Mouse (Mus musculus) kidney, embryonic 15.5 days (tissue): ENCODE measurements around the gene Eif3g. TPM values are rescaled to one million over a fixed set of nuclear protein-coding genes. Genes with fewer than 3 reads are reported as not detected.

Source experiments
- ATAC-seq: fragments of 200-750 bp; cut with Nextera tagmentation; replicated peaks from 2 replicates; pipeline ENCODE4 v1.8.0; 2017; ENCODE audit warnings: moderate TSS enrichment; ENCODE audit not compliant: low FRiP score
- H3K27ac ChIP-seq: fragments of 300-500 bp; sonication (generic); 2 replicates; pipeline ENCODE4 v1.5.1; 2015; ENCODE audit warnings: mild to moderate bottlenecking, inconsistent platforms
- H3K27me3 ChIP-seq: fragments of 300-500 bp; sonication (generic); 2 replicates; pipeline ENCODE4 v1.6.1; 2015; ENCODE audit warnings: inconsistent platforms
- H3K36me3 ChIP-seq: fragments of 300-500 bp; sonication (generic); 2 replicates; pipeline ENCODE4 v1.6.1; 2015; ENCODE audit warnings: inconsistent platforms
- H3K4me1 ChIP-seq: fragments of 300-500 bp; sonication (generic); 2 replicates; pipeline ENCODE4 v1.6.1; 2015; ENCODE audit warnings: inconsistent platforms
- H3K4me2 ChIP-seq: fragments of 300-500 bp; sonication (generic); 2 replicates; pipeline ENCODE4 v1.6.1; 2015; ENCODE audit warnings: moderate library complexity, mild to moderate bottlenecking, inconsistent platforms
- H3K4me3 ChIP-seq: fragments of 300-500 bp; sonication (generic); replicated peaks from 2 replicates; pipeline ENCODE4 v1.5.1; 2015; ENCODE audit warnings: mild to moderate bottlenecking, inconsistent platforms
- H3K9ac ChIP-seq: fragments of 300-500 bp; sonication (generic); 2 replicates; pipeline ENCODE4 v1.6.1; 2015; ENCODE audit warnings: mild to moderate bottlenecking, inconsistent platforms
- H3K9me3 ChIP-seq: fragments of 300-500 bp; sonication (generic); replicated peaks from 2 replicates; pipeline ENCODE4 v1.6.1; 2016; ENCODE audit warnings: inconsistent platforms
- WGBS: fragments of 180-500 bp; shearing (Covaris S2); methylation state at CpG from one replicate; pipeline ENCODE4 v1.1.7; 2015; ENCODE audit warnings: mixed read lengths; 5-methylcytosine and 5-hydroxymethylcytosine counted together
- polyA plus RNA-seq: library from polyadenylated mRNA; unstranded; fragments of >200 nt; fragmentation: Nextera tagmentation; extraction: Ambion mirVana; gene quantifications from 2 replicates; pipeline ENCODE4 v1.2.1, GENCODE M21; 2015

Eif3g gene
- 319 and 321 TPM in 2 replicates for polyA plus RNA-seq

- H3K4me2 ChIP-seq, result peak within 1 kb of the TSS; percentile 91
- WGBS, result 4% methylated on average over 34 of the region's 34 CpGs
- ATAC-seq, result peak; percentile 82
- peaks cover 35% of the 10 kb centered on the region for H3K36me3 ChIP-seq
- H3K27me3 ChIP-seq, result no peaks in the 10 kb centered on the region
- peak within 1 kb of the TSS; percentile 89 for H3K4me3 ChIP-seq
- H3K27ac ChIP-seq, result peak within 1 kb of the TSS; percentile 41; the same call in 1 of the 2 replicates
- H3K9me3 ChIP-seq, result no peaks in the 10 kb centered on the region
- H3K9ac ChIP-seq, result peak within 1 kb of the TSS; percentile 98
- H3K4me1 ChIP-seq, result peaks cover 18% of the 10 kb centered on the region
These were observed at the start of gene Eif3g for GRCm38 (mm10) chr9:20898511-20899073. Eif3g (minus strand) TSS chr9:20898623.

GRCm38 (mm10) chr9:20946066-20946880 lies 47.9 kb upstream of the Eif3g start:
- Histone ChIP-seq H3K9me3 (no peaks in the 10 kb centered on the region), H3K4me1 (peaks cover 47% of the 10 kb centered on the region), H3K27me3 (no peaks in the 10 kb centered on the region), H3K4me3 (no peak overlapping the region), H3K9ac (no peak overlapping the region), H3K4me2 (no peak overlapping the region), H3K27ac (no peak overlapping the region), H3K36me3 (peaks cover 42% of the 10 kb centered on the region)
- 76% methylated on average over 16 of the region's 16 CpGs for WGBS
- no peak for ATAC-seq

- no peak for ATAC-seq
- H3K4me1 ChIP-seq, result peaks cover 37% of the 10 kb centered on the region
- no peak overlapping the region for H3K4me3 ChIP-seq
- H3K27me3 ChIP-seq, result no peaks in the 10 kb centered on the region
- no peak overlapping the region for H3K27ac ChIP-seq
- H3K9me3 ChIP-seq, result no peaks in the 10 kb centered on the region
- no peak overlapping the region for H3K4me2 ChIP-seq
- H3K9ac ChIP-seq, result no peak overlapping the region
- 64% methylated on average over 4 of the region's 4 CpGs for WGBS
- peaks cover 56% of the 10 kb centered on the region for H3K36me3 ChIP-seq
These were observed 46.4 kb upstream of the Eif3g start for GRCm38 (mm10) chr9:20944697-20945370.

DNA sequence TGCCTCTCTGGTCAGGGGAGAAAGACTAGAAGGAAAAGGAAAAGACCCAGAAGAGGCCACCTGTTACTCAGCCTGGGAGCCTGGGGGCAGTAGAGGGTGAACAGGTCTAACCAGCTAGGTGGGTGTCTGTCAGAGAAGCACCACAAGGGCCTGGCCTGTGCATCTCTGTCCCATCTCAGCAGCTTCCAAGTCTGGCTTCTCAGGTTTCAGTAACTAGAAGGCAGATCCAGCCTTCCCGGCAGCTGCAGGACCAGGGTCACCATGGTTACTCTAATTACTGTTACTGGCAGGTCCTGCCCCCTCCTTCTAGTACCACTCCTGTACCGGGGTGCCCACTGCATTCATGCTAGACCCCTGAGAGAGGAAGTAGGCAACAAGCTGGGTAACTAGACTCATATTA lies 45.5 kb upstream of the Eif3g start:
- 0 out of 2 replicates have a peak overlapping the region, but pooled peaks have one; percentile 6 for H3K9ac ChIP-seq
- ATAC-seq, result peak; percentile 77
- peaks cover 62% of the 10 kb centered on the region for H3K36me3 ChIP-seq
- H3K4me1 ChIP-seq, result peaks cover 30% of the 10 kb centered on the region
- H3K4me3 ChIP-seq, result no peak overlapping the region
- 0% methylated on average over 2 of the region's 2 CpGs for WGBS
- no peak overlapping the region for H3K4me2 ChIP-seq
- H3K27ac ChIP-seq, result peak overlapping the region; percentile 45
- no peaks in the 10 kb centered on the region for H3K9me3 ChIP-seq
- no peaks in the 10 kb centered on the region for H3K27me3 ChIP-seq

DNA sequence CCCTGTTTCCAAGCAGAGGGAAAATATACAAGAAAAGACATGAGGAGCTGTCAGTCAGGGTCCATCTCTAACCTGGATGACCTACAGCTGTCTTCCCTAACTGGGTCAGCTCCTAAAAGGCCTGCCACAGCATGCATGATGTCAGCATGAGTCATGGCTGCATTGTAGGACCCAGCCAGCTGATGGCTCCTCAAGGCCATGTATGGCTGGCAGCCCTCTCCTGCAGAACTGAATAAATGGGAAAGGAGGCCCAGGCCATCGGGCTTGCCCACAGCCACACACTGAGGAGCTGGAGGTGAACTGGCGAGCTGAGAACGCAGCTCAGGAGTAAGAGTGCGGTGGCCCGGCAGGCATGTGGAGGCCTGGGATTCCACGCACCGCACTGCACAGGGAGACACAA lies 45.0 kb upstream of the Eif3g start:
- Histone ChIP-seq H3K27me3 (no peaks in the 10 kb centered on the region), H3K9ac (no peak overlapping the region), H3K4me3 (no peak overlapping the region), H3K27ac (peak overlapping the region; percentile 45), H3K4me1 (peaks cover 28% of the 10 kb centered on the region), H3K36me3 (peaks cover 67% of the 10 kb centered on the region), H3K4me2 (no peak overlapping the region), H3K9me3 (no peaks in the 10 kb centered on the region)
- peak; percentile 11; the same call in 1 of the 2 replicates for ATAC-seq
- WGBS, result 87% methylated on average over 7 of the region's 7 CpGs

DNA sequence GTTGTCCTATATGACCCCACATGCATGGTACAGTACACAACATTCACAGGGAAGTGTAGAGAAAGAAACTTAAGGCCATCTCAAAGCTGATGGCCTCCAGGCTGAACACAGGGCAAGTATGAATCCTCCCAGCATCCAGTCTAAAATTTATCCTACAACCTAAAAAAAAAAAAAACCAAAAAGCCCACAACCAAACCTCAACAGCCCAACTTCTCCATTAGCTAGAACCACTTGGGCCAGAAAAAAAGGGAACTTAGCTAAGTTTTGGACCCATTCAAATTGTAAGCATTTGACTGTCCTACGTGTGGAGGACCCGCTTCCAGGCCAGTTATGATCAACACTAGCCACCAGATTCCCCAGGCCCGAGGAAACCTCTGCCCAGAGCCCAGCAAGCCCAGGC lies 24.8 kb upstream of the Eif3g start:
- no peaks in the 10 kb centered on the region for H3K27me3 ChIP-seq
- H3K9me3 ChIP-seq, result no peaks in the 10 kb centered on the region
- no peaks in the 10 kb centered on the region for H3K4me1 ChIP-seq
- H3K9ac ChIP-seq, result no peak overlapping the region
- no peak overlapping the region for H3K4me2 ChIP-seq
- peaks cover 100% of the 10 kb centered on the region for H3K36me3 ChIP-seq
- H3K27ac ChIP-seq, result no peak overlapping the region
- no peak for ATAC-seq
- no peak overlapping the region for H3K4me3 ChIP-seq
- 89% methylated on average over 3 of the region's 3 CpGs for WGBS

DNA sequence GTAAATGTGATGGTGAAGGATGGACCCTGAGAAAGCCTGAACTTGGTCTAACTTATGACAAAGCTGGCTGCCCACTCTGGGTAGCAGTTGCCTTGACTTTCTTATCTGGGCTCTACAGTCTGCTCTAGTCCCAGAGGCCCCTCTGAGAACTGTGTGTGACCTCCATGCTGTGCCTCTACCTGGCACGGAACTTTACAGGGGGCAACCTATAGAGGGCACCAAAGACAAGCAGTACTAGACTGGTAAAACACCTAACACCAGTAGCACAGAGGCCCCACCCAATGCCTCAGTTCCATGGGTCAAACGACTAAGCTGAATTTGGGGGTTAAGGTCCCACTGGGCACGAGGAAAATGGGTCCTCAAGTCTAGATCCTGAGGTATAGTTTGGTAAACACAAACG lies 17.7 kb upstream of the Eif3g start:
- Histone ChIP-seq H3K27ac (no peak overlapping the region), H3K4me3 (no peak overlapping the region), H3K9me3 (no peaks in the 10 kb centered on the region), H3K4me2 (no peak overlapping the region), H3K27me3 (no peaks in the 10 kb centered on the region), H3K36me3 (peaks cover 100% of the 10 kb centered on the region), H3K9ac (no peak overlapping the region), H3K4me1 (no peaks in the 10 kb centered on the region)
- ATAC-seq, result no peak; the same call in 1 of the 2 replicates
- WGBS, result 80% methylated on average over 4 of the region's 4 CpGs

- no peaks in the 10 kb centered on the region for H3K4me1 ChIP-seq
- H3K9me3 ChIP-seq, result no peaks in the 10 kb centered on the region
- H3K4me2 ChIP-seq, result no peak overlapping the region
- H3K9ac ChIP-seq, result no peak overlapping the region
- no peak for ATAC-seq
- no peak overlapping the region for H3K4me3 ChIP-seq
- 92% methylated on average over 9 of the region's 9 CpGs for WGBS
- no peaks in the 10 kb centered on the region for H3K27me3 ChIP-seq
- peaks cover 100% of the 10 kb centered on the region for H3K36me3 ChIP-seq
- H3K27ac ChIP-seq, result no peak overlapping the region
These were observed 11.5 kb upstream of the Eif3g start for GRCm38 (mm10) chr9:20909948-20910347.

DNA sequence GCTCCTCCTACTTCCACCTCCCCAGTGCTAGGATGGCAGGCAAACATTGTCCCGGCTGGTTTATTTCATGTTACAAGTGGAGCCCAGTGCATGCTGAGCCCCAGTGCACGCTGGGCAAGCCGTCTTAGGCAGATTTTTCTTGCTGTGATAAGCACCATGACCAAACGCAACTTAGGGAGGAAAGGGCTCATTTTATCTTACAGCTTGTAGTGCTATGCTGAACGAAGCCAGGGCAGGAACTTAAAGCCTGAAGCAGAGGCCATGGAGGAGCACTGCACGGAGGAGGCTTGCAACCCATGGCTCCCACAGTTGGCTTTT lies 3.7 kb upstream of the Eif3g start:
- no peak for ATAC-seq
- Histone ChIP-seq H3K4me3 (no peak overlapping the region), H3K4me2 (no peak overlapping the region), H3K27ac (no peak overlapping the region), H3K9me3 (no peaks in the 10 kb centered on the region), H3K9ac (no peak overlapping the region), H3K4me1 (peaks cover 13% of the 10 kb centered on the region), H3K27me3 (no peaks in the 10 kb centered on the region), H3K36me3 (peaks cover 30% of the 10 kb centered on the region)
- 29% methylated on average over 6 of the region's 6 CpGs for WGBS

DNA sequence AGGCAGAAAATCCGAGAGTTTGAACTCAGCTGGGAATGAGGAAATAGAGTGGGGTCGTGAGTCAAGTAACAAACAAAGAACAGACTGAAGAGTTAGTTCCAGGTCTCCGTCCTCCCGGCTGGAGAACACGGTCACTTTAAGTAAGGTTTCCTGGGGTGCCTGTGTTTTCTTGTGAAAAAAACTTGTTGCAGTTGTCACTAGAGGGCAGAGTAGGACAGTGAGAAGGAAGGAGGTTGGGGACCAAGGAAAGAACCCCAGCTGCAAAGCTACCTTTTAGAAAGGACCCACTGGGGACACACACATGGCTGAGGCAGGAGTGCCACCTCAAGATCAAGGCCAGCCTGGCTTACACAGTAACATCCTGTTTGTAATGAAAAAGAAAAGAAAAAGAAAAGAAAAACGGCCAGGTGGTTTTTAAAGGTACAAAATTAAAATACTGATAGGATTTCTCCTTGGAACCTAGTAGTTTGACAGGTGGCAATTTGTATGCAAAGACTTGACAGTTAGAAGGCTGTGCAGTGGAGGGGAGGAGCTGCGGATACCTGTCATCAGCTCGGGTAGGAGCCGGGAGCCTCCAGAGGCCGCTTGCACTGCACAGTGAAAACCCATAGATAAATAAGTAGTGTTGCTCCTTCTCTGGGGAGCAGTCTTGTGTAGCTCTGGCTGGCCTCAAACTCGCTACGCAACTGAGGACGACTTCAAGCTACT lies 3.2 kb upstream of the Eif3g start:
- Histone ChIP-seq H3K27me3 (no peaks in the 10 kb centered on the region), H3K4me3 (no peak overlapping the region), H3K9ac (no peak overlapping the region), H3K36me3 (peaks cover 30% of the 10 kb centered on the region), H3K9me3 (no peaks in the 10 kb centered on the region), H3K4me2 (no peak overlapping the region), H3K4me1 (peaks cover 18% of the 10 kb centered on the region), H3K27ac (no peak overlapping the region)
- no peak for ATAC-seq
- 15% methylated on average over 13 of the region's 13 CpGs for WGBS

DNA sequence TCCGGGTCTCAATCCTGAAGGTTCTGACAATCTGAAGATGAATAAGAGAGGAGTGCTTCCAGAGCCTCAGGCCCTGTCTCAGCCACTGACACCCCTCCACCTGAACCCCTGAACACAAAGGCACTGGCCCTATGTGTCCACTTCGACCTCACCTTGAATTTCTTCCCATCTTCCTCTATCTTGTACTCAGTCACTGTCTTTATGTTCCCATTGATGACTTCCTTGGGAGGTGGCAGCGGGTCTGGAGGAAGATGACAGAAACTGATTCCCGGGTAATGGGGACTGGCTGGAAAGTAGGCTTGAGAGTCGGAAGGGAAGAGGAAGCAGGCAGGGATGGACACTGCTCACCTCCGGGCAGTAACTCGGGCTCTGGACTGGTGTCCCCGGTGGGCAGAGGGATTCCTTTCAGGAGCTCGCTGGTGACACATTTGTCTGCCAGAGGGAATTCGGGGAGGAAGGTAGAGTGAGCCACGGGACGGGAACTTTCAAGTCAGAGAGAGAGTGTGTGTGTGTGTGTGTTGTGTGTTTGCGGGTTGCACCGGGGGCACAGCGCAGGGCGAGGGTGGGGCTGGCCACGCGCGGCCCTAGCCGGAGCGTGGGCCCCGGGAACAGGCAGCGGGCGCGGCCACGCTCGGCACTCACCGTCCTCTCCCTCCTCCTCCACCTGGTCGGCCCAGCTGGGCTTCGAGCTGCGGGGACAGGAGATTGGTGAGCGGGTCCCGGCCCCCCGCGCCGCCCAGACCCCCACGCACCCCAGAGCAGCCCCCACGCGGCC lies 500 bp downstream of the Eif3g start:
- peak overlapping the region; percentile 91 for H3K4me2 ChIP-seq
- 3% methylated on average over 38 of the region's 39 CpGs for WGBS
- H3K36me3 ChIP-seq, result peaks cover 42% of the 10 kb centered on the region
- peak overlapping the region; percentile 98 for H3K9ac ChIP-seq
- H3K4me1 ChIP-seq, result peaks cover 18% of the 10 kb centered on the region
- no peaks in the 10 kb centered on the region for H3K9me3 ChIP-seq
- no peaks in the 10 kb centered on the region for H3K27me3 ChIP-seq
- H3K4me3 ChIP-seq, result peak overlapping the region; percentile 89
- peak overlapping the region; percentile 41; the same call in 1 of the 2 replicates for H3K27ac ChIP-seq
- ATAC-seq, result peak; percentile 44
